Mouse (Mus musculus): ENCODE measurements at regions not wholly inside any gene's neighbourhood (a gene's known extent, or its start where the extent isn't known, plus 50 kb on each side); places are given as distances from the start of the nearest gene placed in this dataset.

DNA sequence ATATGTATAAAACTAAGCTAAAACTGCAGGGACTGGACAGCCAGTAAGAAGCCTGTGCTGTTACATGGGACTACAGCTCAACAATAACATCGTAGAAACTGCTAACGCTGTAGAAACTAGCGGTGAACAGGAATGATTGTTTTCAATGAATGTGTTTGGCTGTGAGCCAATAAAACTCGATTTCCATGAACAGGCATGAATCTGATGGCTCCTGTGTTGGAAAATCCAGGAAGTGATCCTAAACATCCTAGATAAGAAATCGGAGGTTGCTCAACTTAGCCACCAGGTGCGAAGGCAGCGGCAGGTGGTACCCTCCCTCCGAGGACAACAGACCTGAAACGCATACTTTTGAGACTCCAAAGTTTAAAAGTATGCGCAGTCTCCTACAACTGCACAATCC lies 186.0 kb upstream of the Klf7 start:
- TF ChIP-seq POLR2A (IDR thresholded peaks at IDR 0.05; ENCODE audit: control insufficient read depth in 1 of 2, insufficient read depth in 1 of 2, low read depth in 1 of 2, low read length in 2 of 2, poor library complexity in 1 of 2) = no peak
- no peak for TF ChIP-seq HCFC1 (IDR thresholded peaks at IDR 0.05; ENCODE audit: low read depth, low read length)
- TF ChIP-seq ETS1 (IDR thresholded peaks at IDR 0.05; ENCODE audit: low read depth, low read length) = no peak
- TF ChIP-seq CTCF (IDR thresholded peaks at IDR 0.05 in 2 of 3, conservative IDR thresholded peaks at IDR 0.05 in 1 of 3; ENCODE audit: control insufficient read depth in 1 of 3, insufficient read depth in 1 of 3, low read depth in 2 of 3, low read length in 3 of 3, poor library complexity in 1 of 3, severe bottlenecking in 1 of 3) = no peak
- TF ChIP-seq EP300 (IDR thresholded peaks at IDR 0.05; ENCODE audit: low read depth in 1 of 2, low read length in 2 of 2) = no peak
- no peak for TF ChIP-seq JUND (IDR thresholded peaks at IDR 0.05; ENCODE audit: low read depth, low read length)
- no peak for TF ChIP-seq MAX (IDR thresholded peaks at IDR 0.05; ENCODE audit: low read length)
- no peak for TF ChIP-seq MEF2A (IDR thresholded peaks at IDR 0.05; ENCODE audit: extremely low read depth, insufficient replicate concordance, low read depth, low read length, poor library complexity, severe bottlenecking)
- no peak for TF ChIP-seq ZMIZ1 (IDR thresholded peaks at IDR 0.05; ENCODE audit: low read depth, low read length)
- TF ChIP-seq USF1 (IDR thresholded peaks at IDR 0.05; ENCODE audit: low read depth, low read length) = no peak
- TF ChIP-seq POLR2AphosphoS2 (IDR thresholded peaks at IDR 0.05; ENCODE audit: low read length) = no peak
- no peak for TF ChIP-seq TCF12 (IDR thresholded peaks at IDR 0.05; ENCODE audit: low read depth, low read length)
